Mouse (Mus musculus): ENCODE measurements around the gene Gm17087. TPM values are rescaled to one million over a fixed set of nuclear protein-coding genes. Genes with fewer than 3 reads are reported as not detected.

Gm17087 gene
- total and polyA plus RNA-seq, 2 experiments from 2014 or later = not detected

DNA sequence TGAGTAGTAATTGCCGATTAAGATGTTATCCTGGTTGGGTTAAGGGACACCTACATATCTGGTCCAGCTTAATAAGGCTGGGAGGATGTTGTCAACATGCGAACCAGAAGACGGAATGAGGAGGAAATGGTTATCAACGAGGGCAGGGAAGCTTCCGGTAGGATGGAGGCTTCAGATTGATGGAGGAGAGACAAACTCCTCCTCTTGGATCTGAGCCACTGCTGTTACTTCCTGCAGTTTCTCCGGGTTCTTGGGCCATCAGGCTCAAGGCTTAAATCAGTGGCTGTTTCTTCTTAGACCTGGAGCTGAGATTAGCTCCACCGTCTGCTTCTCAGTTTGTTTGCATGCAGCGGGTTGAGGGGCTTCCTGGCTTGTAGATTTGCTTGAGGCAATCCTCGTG, 11.0 kb downstream of the Gm17087 start:
- TF ChIP-seq CTCF (IDR thresholded peaks at IDR 0.05; ENCODE audit: low read depth) = no peak
- TF ChIP-seq EP300 (IDR thresholded peaks at IDR 0.05; ENCODE audit: low read depth) = no peak
- H3K4me2 ChIP-seq (ENCODE audit: low read depth, low read length) = 0 out of 2 replicates have a peak overlapping the region, but pooled peaks have one; percentile 19
- no peaks in the 10 kb centered on the region for H3K9me3 ChIP-seq (replicated peaks; ENCODE audit: control insufficient read depth, low read length)
- DNase-seq (ENCODE audit: low spot score) (no peak), ATAC-seq (ENCODE audit: insufficient read depth, low read depth) (no peak)
- H3K27me3 ChIP-seq (ENCODE audit: control insufficient read depth, insufficient read depth, low read length) = no peaks in the 10 kb centered on the region
- no peaks in the 10 kb centered on the region for H3K36me3 ChIP-seq (replicated peaks; ENCODE audit: control insufficient read depth, insufficient read depth, low read length)
- no peak overlapping the region for H3K4me3 ChIP-seq (ENCODE audit: low read depth, low read length)
- H3K9ac ChIP-seq (replicated peaks; ENCODE audit: low read depth, low read length) = no peak overlapping the region
- H3K27ac ChIP-seq (ENCODE audit: low read depth) = no peak overlapping the region
- H3K4me1 ChIP-seq (ENCODE audit: control insufficient read depth, insufficient read depth) = peaks cover 11% of the 10 kb centered on the region; the same call in 1 of the 2 replicates
- 51% methylated on average over 9 of the region's 9 CpGs for WGBS

DNA sequence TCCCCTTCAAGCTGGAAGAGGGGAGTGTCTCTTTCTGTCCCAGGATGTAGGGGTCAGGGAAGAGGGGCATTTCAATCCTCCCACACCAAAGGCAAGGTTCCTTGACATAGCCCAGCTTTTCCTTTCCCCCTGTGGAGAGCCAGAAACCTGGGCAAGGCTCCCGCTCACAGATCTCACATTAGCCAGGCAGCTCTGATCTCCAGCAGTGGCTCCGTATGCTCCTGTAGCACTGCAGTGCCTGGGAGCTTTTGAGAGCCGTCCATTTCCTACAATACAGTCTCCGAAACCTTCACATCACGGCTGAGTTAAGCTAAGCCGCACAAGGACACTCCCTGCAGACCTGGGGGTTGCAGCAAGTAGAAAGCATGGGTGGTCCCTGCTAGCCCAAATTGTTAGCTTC, 12.5 kb downstream of the Gm17087 start:
- 87% methylated on average over 6 of the region's 6 CpGs for WGBS
- Histone ChIP-seq H3K36me3 (replicated peaks; ENCODE audit: control insufficient read depth, insufficient read depth, low read length) (no peaks in the 10 kb centered on the region), H3K9ac (replicated peaks; ENCODE audit: low read depth, low read length) (no peak overlapping the region), H3K9me3 (replicated peaks; ENCODE audit: control insufficient read depth, low read length) (no peaks in the 10 kb centered on the region), H3K4me3 (ENCODE audit: low read depth, low read length) (no peak overlapping the region), H3K4me1 (ENCODE audit: control insufficient read depth, insufficient read depth) (peaks cover 11% of the 10 kb centered on the region; the same call in 1 of the 2 replicates), H3K27ac (ENCODE audit: low read depth) (no peak overlapping the region), H3K27me3 (ENCODE audit: control insufficient read depth, insufficient read depth, low read length) (no peaks in the 10 kb centered on the region), H3K4me2 (ENCODE audit: low read depth, low read length) (no peak overlapping the region)
- no peak for DNase-seq (ENCODE audit: low spot score)
- ATAC-seq (ENCODE audit: insufficient read depth, low read depth) = no peak
- no peak for TF ChIP-seq EP300 (IDR thresholded peaks at IDR 0.05; ENCODE audit: low read depth)
- no peak for TF ChIP-seq CTCF (IDR thresholded peaks at IDR 0.05; ENCODE audit: low read depth)

DNA sequence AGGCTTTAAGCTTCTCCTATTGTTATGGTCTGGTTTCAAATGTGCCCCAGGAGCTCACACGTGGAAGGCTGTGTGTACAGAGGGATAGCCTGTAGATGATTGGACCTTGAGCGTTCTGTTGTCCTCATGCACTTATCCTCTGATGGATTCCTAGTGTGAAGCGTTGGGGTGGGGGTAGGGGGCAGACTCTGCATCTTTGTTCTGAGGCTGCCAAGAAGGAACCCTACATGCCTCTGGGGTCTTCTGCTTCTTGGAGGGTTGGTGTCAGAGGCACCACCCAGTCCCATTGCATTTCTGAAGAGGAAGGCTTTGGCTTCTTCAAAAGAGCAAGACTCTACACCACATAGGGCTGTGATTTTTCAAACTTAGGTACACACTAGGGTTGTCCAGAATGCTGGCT, 13.1 kb downstream of the Gm17087 start:
- WGBS = 73% methylated on average over 3 of the region's 3 CpGs
- Histone ChIP-seq H3K36me3 (replicated peaks; ENCODE audit: control insufficient read depth, insufficient read depth, low read length) (no peaks in the 10 kb centered on the region), H3K4me3 (ENCODE audit: low read depth, low read length) (no peak overlapping the region), H3K27ac (ENCODE audit: low read depth) (no peak overlapping the region), H3K4me1 (ENCODE audit: control insufficient read depth, insufficient read depth) (peaks cover 11% of the 10 kb centered on the region; the same call in 1 of the 2 replicates), H3K9ac (replicated peaks; ENCODE audit: low read depth, low read length) (no peak overlapping the region), H3K9me3 (replicated peaks; ENCODE audit: control insufficient read depth, low read length) (no peaks in the 10 kb centered on the region), H3K4me2 (ENCODE audit: low read depth, low read length) (no peak overlapping the region), H3K27me3 (ENCODE audit: control insufficient read depth, insufficient read depth, low read length) (no peaks in the 10 kb centered on the region)
- DNase-seq (ENCODE audit: low spot score) = no peak
- no peak for TF ChIP-seq CTCF (IDR thresholded peaks at IDR 0.05; ENCODE audit: low read depth)
- no peak for TF ChIP-seq EP300 (IDR thresholded peaks at IDR 0.05; ENCODE audit: low read depth)
- no peak for ATAC-seq (ENCODE audit: insufficient read depth, low read depth)

DNA sequence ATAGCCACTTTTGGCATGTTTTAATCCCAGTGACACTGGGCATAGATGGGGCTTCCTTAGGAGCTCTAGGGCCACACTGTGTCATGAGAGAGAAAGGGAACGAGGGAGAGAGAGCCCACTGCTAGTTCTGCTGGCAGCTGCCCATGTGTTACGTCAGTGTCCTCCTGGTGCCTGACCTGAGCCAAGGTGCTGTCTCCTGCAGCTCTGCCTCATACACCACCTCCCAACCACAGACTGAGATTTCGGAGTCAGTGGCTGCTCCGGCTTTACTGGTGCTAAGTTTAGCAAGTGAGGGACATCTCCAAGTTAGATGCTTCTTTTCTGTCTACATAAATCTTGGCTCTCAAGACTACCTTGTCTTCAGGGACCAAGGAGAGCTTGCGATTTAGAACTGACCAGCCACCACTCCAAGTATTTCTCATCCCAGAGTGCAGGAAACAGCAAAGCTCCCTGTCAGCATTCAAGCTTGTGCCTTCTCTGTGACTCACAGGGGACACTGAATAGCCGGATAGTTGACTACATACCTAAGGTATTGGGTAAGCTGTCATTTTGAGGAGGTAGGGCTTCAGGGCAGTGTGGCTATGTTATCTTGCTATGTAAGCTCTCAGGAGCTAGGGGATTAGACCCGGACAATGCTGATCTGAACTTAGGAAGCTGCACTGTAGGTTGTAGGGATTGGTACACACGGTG, 14.3 kb downstream of the Gm17087 start:
- peak; percentile 44 for DNase-seq (ENCODE audit: low spot score)
- Histone ChIP-seq H3K4me2 (ENCODE audit: low read depth, low read length) (no peak overlapping the region), H3K9me3 (replicated peaks; ENCODE audit: control insufficient read depth, low read length) (no peaks in the 10 kb centered on the region), H3K27ac (ENCODE audit: low read depth) (no peak overlapping the region), H3K27me3 (ENCODE audit: control insufficient read depth, insufficient read depth, low read length) (no peaks in the 10 kb centered on the region), H3K4me1 (ENCODE audit: control insufficient read depth, insufficient read depth) (peaks cover 11% of the 10 kb centered on the region; the same call in 1 of the 2 replicates), H3K9ac (replicated peaks; ENCODE audit: low read depth, low read length) (no peak overlapping the region), H3K4me3 (ENCODE audit: low read depth, low read length) (no peak overlapping the region), H3K36me3 (replicated peaks; ENCODE audit: control insufficient read depth, insufficient read depth, low read length) (no peaks in the 10 kb centered on the region)
- TF ChIP-seq CTCF (IDR thresholded peaks at IDR 0.05; ENCODE audit: low read depth) (no peak), EP300 (IDR thresholded peaks at IDR 0.05; ENCODE audit: low read depth) (no peak)
- peak; percentile 59 for ATAC-seq (ENCODE audit: insufficient read depth, low read depth)
- 24% methylated on average over 8 of the region's 8 CpGs for WGBS

DNA sequence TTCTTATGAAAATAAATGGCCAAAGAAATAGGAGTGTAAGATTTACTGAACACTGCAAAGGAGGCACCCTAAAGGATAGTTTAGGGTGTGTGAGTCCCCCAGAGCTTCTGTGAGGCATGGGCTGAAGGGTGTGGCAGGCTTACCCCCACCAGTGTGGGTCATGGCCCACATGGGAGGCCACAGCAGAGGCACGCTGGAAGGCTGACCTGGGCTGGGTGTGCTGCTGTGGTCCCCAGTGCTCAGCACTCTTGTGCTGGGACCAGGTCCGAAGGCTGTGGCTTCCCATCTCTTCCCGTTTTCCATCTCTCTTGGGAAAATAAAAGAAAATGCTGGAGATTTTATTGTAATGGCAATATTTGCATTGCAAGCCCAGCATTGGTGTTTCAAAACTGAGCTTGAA, 15.1 kb downstream of the Gm17087 start:
- Histone ChIP-seq H3K4me3 (ENCODE audit: low read depth, low read length) (no peak overlapping the region), H3K27me3 (ENCODE audit: control insufficient read depth, insufficient read depth, low read length) (no peaks in the 10 kb centered on the region), H3K4me1 (ENCODE audit: control insufficient read depth, insufficient read depth) (peaks cover 9% of the 10 kb centered on the region; the same call in 1 of the 2 replicates), H3K27ac (ENCODE audit: low read depth) (no peak overlapping the region), H3K36me3 (replicated peaks; ENCODE audit: control insufficient read depth, insufficient read depth, low read length) (no peaks in the 10 kb centered on the region), H3K9me3 (replicated peaks; ENCODE audit: control insufficient read depth, low read length) (no peaks in the 10 kb centered on the region), H3K9ac (replicated peaks; ENCODE audit: low read depth, low read length) (no peak overlapping the region), H3K4me2 (ENCODE audit: low read depth, low read length) (no peak overlapping the region)
- WGBS = 76% methylated on average over 3 of the region's 3 CpGs
- DNase-seq (ENCODE audit: low spot score) = no peak
- ATAC-seq (ENCODE audit: insufficient read depth, low read depth) = no peak
- TF ChIP-seq CTCF (IDR thresholded peaks at IDR 0.05; ENCODE audit: low read depth) = no peak
- TF ChIP-seq EP300 (IDR thresholded peaks at IDR 0.05; ENCODE audit: low read depth) = no peak

DNA sequence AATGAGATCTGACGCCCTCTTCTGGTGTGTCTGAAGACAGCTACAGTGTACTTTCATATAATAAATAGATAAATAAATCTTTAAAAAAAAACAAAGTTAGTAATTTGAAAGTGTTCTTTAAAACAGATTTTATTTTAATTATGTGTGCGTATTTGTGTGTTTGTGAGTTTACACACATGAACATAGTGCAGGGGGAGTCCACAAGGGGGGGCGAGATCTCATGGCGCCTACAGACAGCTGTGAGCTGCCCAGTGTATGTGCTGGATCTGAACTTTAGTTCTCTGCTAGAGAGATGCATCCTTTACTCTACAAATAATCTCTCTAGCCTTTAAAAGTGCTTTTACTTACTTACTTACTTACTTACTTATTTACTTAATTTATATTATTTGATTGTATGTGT, 18.0 kb downstream of the Gm17087 start:
- Histone ChIP-seq H3K4me1 (ENCODE audit: control insufficient read depth, insufficient read depth) (peaks cover 6% of the 10 kb centered on the region; the same call in 1 of the 2 replicates), H3K9me3 (replicated peaks; ENCODE audit: control insufficient read depth, low read length) (no peaks in the 10 kb centered on the region), H3K4me2 (ENCODE audit: low read depth, low read length) (no peak overlapping the region), H3K4me3 (ENCODE audit: low read depth, low read length) (no peak overlapping the region), H3K27ac (ENCODE audit: low read depth) (no peak overlapping the region), H3K27me3 (ENCODE audit: control insufficient read depth, insufficient read depth, low read length) (no peaks in the 10 kb centered on the region), H3K9ac (replicated peaks; ENCODE audit: low read depth, low read length) (no peak overlapping the region), H3K36me3 (replicated peaks; ENCODE audit: control insufficient read depth, insufficient read depth, low read length) (no peaks in the 10 kb centered on the region)
- DNase-seq (ENCODE audit: low spot score) = no peak
- TF ChIP-seq EP300 (IDR thresholded peaks at IDR 0.05; ENCODE audit: low read depth) (no peak), CTCF (IDR thresholded peaks at IDR 0.05; ENCODE audit: low read depth) (no peak)
- no peak for ATAC-seq (ENCODE audit: insufficient read depth, low read depth)
- WGBS = 79% methylated on average over 4 of the region's 4 CpGs

All from heart, postnatal 0 days (tissue).